Mouse (Mus musculus) kidney, embryonic 16.5 days (tissue): ENCODE measurements around the gene Cep57l1. TPM values are rescaled to one million over a fixed set of nuclear protein-coding genes. Genes with fewer than 3 reads are reported as not detected.

ENCODE experiments used
- ATAC-seq: fragments of 200-750 bp; cut with Nextera tagmentation; 2 replicates; pipeline ENCODE4 v1.8.0; 2017; ENCODE audit warnings: moderate TSS enrichment; ENCODE audit not compliant: low FRiP score, low TSS enrichment
- H3K27ac ChIP-seq: fragments of 300-500 bp; sonication (generic); 2 replicates; pipeline ENCODE4 v1.5.1; 2014; ENCODE audit warnings: low read length
- H3K27me3 ChIP-seq: fragments of 300-500 bp; sonication (generic); 2 replicates; pipeline ENCODE4 v1.6.1; 2014; ENCODE audit warnings: low read length, control low read depth, mixed read lengths; ENCODE audit not compliant: insufficient read depth
- H3K36me3 ChIP-seq: fragments of 300-500 bp; sonication (generic); 2 replicates; pipeline ENCODE4 v1.6.1; 2014; ENCODE audit warnings: low read length, control low read depth, mixed read lengths; ENCODE audit not compliant: insufficient read depth
- H3K4me1 ChIP-seq: fragments of 300-500 bp; sonication (generic); 2 replicates; pipeline ENCODE4 v1.6.1; 2014; ENCODE audit warnings: low read length, control low read depth, mixed read lengths; ENCODE audit not compliant: insufficient read depth
- H3K4me2 ChIP-seq: fragments of 300-500 bp; sonication (generic); replicated peaks from 2 replicates; pipeline ENCODE4 v1.6.1; 2014; ENCODE audit warnings: low read depth, low read length
- H3K4me3 ChIP-seq: fragments of 300-500 bp; sonication (generic); 2 replicates; pipeline ENCODE4 v1.5.1; 2014; ENCODE audit warnings: mild to moderate bottlenecking, low read length
- H3K9ac ChIP-seq: fragments of 300-500 bp; sonication (generic); replicated peaks from 2 replicates; pipeline ENCODE4 v1.6.1; 2014; ENCODE audit warnings: low read length
- H3K9me3 ChIP-seq: fragments of 300-500 bp; sonication (generic); 2 replicates; pipeline ENCODE4 v1.6.1; 2016; ENCODE audit warnings: low read length, control low read depth
- WGBS: fragments of 180-500 bp; shearing (Covaris S2); extraction: QIAGEN DNeasy Blood & Tissue Kit; methylation state at CpG from one replicate; pipeline ENCODE4 v1.1.7; 2014; 5-methylcytosine and 5-hydroxymethylcytosine counted together
- polyA plus RNA-seq: library from polyadenylated mRNA; unstranded; fragments of >200 nt; fragmentation: Nextera tagmentation; extraction: Ambion mirVana; gene quantifications from 2 replicates; pipeline ENCODE4 v1.2.1, GENCODE M21; 2015

Cep57l1 gene
- polyA plus RNA-seq, 1 experiment from 2014 or later: 24.2 TPM

- H3K9me3 ChIP-seq: 0 out of 2 replicates have a peak, but pooled peaks cover 4% of the 10 kb centered on the region
- H3K27me3 ChIP-seq: no peaks in the 10 kb centered on the region; the same call in 1 of the 2 replicates
- WGBS: 75% methylated on average over 4 of the region's 4 CpGs
- ATAC-seq: no peak
- H3K4me2 ChIP-seq: no peak overlapping the region
- H3K9ac ChIP-seq: no peak overlapping the region
- no peaks in the 10 kb centered on the region for H3K36me3 ChIP-seq
- H3K4me3 ChIP-seq: no peak overlapping the region
- no peak overlapping the region for H3K27ac ChIP-seq
- no peaks in the 10 kb centered on the region for H3K4me1 ChIP-seq
These were observed 118.7 kb downstream of the Cep57l1 start for GRCm38 (mm10) chr10:41690978-41691377.

GRCm38 (mm10) chr10:41689941-41690887 is 119.5 kb downstream of the Cep57l1 start:
- Histone ChIP-seq H3K4me1 (no peaks in the 10 kb centered on the region), H3K27me3 (no peaks in the 10 kb centered on the region; the same call in 1 of the 2 replicates), H3K36me3 (no peaks in the 10 kb centered on the region), H3K9ac (peak overlapping the region; percentile 60), H3K4me2 (peak overlapping the region; percentile 71), H3K4me3 (peak overlapping the region; percentile 48), H3K27ac (no peak overlapping the region), H3K9me3 (0 out of 2 replicates have a peak, but pooled peaks cover 4% of the 10 kb centered on the region)
- WGBS: 24% methylated on average over 24 of the region's 24 CpGs
- ATAC-seq: no peak

GRCm38 (mm10) chr10:41684548-41684996 is 125.1 kb downstream of the Cep57l1 start:
- Histone ChIP-seq H3K4me1 (peaks cover 9% of the 10 kb centered on the region), H3K9ac (peak overlapping the region; percentile 53), H3K27ac (peak overlapping the region; percentile 68), H3K27me3 (no peaks in the 10 kb centered on the region), H3K36me3 (no peaks in the 10 kb centered on the region), H3K9me3 (0 out of 2 replicates have a peak, but pooled peaks cover 4% of the 10 kb centered on the region), H3K4me2 (peak overlapping the region; percentile 56), H3K4me3 (peak overlapping the region; percentile 33)
- WGBS: under 1% methylated on average over 21 of the region's 21 CpGs
- peak; percentile 88 for ATAC-seq

GRCm38 (mm10) chr10:41682546-41683393 is 126.9 kb downstream of the Cep57l1 start:
- Histone ChIP-seq H3K9ac (no peak overlapping the region), H3K4me1 (peaks cover 18% of the 10 kb centered on the region), H3K4me2 (no peak overlapping the region), H3K9me3 (0 out of 2 replicates have a peak, but pooled peaks cover 4% of the 10 kb centered on the region), H3K27me3 (no peaks in the 10 kb centered on the region), H3K4me3 (no peak overlapping the region), H3K27ac (no peak overlapping the region), H3K36me3 (no peaks in the 10 kb centered on the region)
- WGBS: 44% methylated on average over 16 of the region's 16 CpGs
- no peak for ATAC-seq

GRCm38 (mm10) chr10:41678746-41679360 is 130.8 kb downstream of the Cep57l1 start:
- H3K27me3 ChIP-seq: no peaks in the 10 kb centered on the region
- ATAC-seq: peak; percentile 58
- WGBS: 17% methylated on average over 18 of the region's 18 CpGs
- peak overlapping the region; percentile 49; the same call in 1 of the 2 replicates for H3K9ac ChIP-seq
- peak overlapping the region; percentile 50 for H3K4me2 ChIP-seq
- peaks cover 11% of the 10 kb centered on the region; the same call in 1 of the 2 replicates for H3K4me1 ChIP-seq
- H3K4me3 ChIP-seq: peak overlapping the region; percentile 29; the same call in 1 of the 2 replicates
- no peaks in the 10 kb centered on the region for H3K36me3 ChIP-seq
- H3K9me3 ChIP-seq: no peaks in the 10 kb centered on the region
- 0 out of 2 replicates have a peak overlapping the region, but pooled peaks have one; percentile 30 for H3K27ac ChIP-seq

GRCm38 (mm10) chr10:41677396-41677795 is 132.3 kb downstream of the Cep57l1 start:
- no peak overlapping the region for H3K9ac ChIP-seq
- no peak overlapping the region for H3K4me2 ChIP-seq
- no peak overlapping the region for H3K27ac ChIP-seq
- no peak for ATAC-seq
- no peaks in the 10 kb centered on the region for H3K27me3 ChIP-seq
- H3K9me3 ChIP-seq: no peaks in the 10 kb centered on the region
- no peaks in the 10 kb centered on the region for H3K36me3 ChIP-seq
- peaks cover 11% of the 10 kb centered on the region; the same call in 1 of the 2 replicates for H3K4me1 ChIP-seq
- 59% methylated on average over 8 of the region's 8 CpGs for whole genome bisulfite sequencing
- H3K4me3 ChIP-seq: no peak overlapping the region

- H3K27ac ChIP-seq: no peak overlapping the region
- H3K36me3 ChIP-seq: no peaks in the 10 kb centered on the region
- H3K4me1 ChIP-seq: peaks cover 11% of the 10 kb centered on the region; the same call in 1 of the 2 replicates
- no peak for ATAC-seq
- no peak overlapping the region for H3K4me3 ChIP-seq
- no peak overlapping the region for H3K9ac ChIP-seq
- no peaks in the 10 kb centered on the region for H3K27me3 ChIP-seq
- 78% methylated on average over 6 of the region's 6 CpGs for WGBS
- H3K9me3 ChIP-seq: no peaks in the 10 kb centered on the region
- H3K4me2 ChIP-seq: no peak overlapping the region
These were observed 133.0 kb downstream of the Cep57l1 start for GRCm38 (mm10) chr10:41676661-41677061.

- no peak for ATAC-seq
- H3K27me3 ChIP-seq: no peaks in the 10 kb centered on the region
- H3K9me3 ChIP-seq: no peaks in the 10 kb centered on the region
- no peaks in the 10 kb centered on the region for H3K36me3 ChIP-seq
- peaks cover 8% of the 10 kb centered on the region; the same call in 1 of the 2 replicates for H3K4me1 ChIP-seq
- 70% methylated on average over 6 of the region's 6 CpGs for WGBS
- no peak overlapping the region for H3K27ac ChIP-seq
- no peak overlapping the region for H3K9ac ChIP-seq
- no peak overlapping the region for H3K4me2 ChIP-seq
- no peak overlapping the region for H3K4me3 ChIP-seq
These were observed 133.7 kb downstream of the Cep57l1 start for GRCm38 (mm10) chr10:41675842-41676571.
